Mouse (Mus musculus): Measurements from ENCODE around the gene Trex2.

DNA sequence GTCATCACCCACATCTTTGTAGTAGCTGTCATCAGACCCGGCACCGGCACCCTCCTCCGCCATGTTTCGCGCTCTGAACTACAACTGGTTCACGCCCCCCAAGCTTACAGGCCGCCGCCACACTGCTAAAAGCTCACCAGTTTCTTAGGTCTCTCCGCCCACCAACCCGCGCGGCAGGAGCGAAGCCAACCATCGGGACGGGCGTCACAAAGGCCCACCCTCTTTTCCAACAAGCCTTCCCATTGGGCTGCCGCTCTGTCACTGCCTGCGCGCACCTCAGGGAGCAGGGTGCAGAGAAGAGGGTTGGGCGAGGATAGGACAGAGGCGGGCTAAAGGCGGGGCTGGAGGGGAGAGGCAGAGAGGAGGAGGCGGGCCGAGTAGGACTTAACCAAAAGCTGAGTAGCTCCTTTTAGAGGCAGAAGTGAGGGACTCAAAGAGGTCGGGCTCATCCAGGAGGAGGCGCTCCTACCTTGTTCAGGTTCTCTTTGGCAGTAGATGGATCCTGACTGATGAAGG lies 23.8 kb upstream of the Trex2 start, which contains the start of gene Haus7:
- peak; percentile 37; the same call in 1 of the 2 replicates for TF ChIP-seq CTCF (IDR thresholded peaks at IDR 0.05; ENCODE audit: borderline replicate concordance, extremely low read depth, insufficient read depth, insufficient read length)
- TF ChIP-seq POLR2A (IDR thresholded peaks at IDR 0.05; ENCODE audit: borderline replicate concordance, extremely low read depth, insufficient read depth, insufficient read length, poor library complexity, severe bottlenecking): peak; percentile 17; the same call in 1 of the 2 replicates
